Mouse (Mus musculus): ENCODE measurements around the gene Ttc36.
"Not testable (repeated sequence)": the region's sequence is repeated elsewhere in the genome, so short reads cannot be mapped to it uniquely, and the experiment has no call there.

Ttc36 gene

GRCm38 (mm10) chr9:44772750-44773651 lies 29.9 kb downstream of the Ttc36 start:
- peak; percentile 83 to 87 for DNase-seq (ENCODE audit: low read depth in 1 of 2, low spot score in 2 of 2)

- no peak for DNase-seq (ENCODE audit: low read depth in 1 of 2, low spot score in 2 of 2)
Observed at GRCm38 (mm10) chr9:44772392-44772749, 30.5 kb downstream of the Ttc36 start.

- DNase-seq (ENCODE audit: low read depth in 1 of 2, low spot score in 2 of 2) = no peak
Observed at GRCm38 (mm10) chr9:44771376-44771775, 31.5 kb downstream of the Ttc36 start.

- not testable (repeated sequence) for DNase-seq (ENCODE audit: low read depth in 1 of 2, low spot score in 2 of 2)
Observed at GRCm38 (mm10) chr9:44768029-44768394, 34.9 kb downstream of the Ttc36 start.

- DNase-seq (ENCODE audit: low read depth in 1 of 2, low spot score in 2 of 2) = peak; percentile 37 to 59
Observed at GRCm38 (mm10) chr9:44767101-44768028, 35.5 kb downstream of the Ttc36 start, which contains the start of the genes Arcn1 and Ift46. Gene Arcn1, minus strand, starts transcription at chr9:44767845. Gene Ift46, plus strand, starts transcription at chr9:44767908.

- no peak for DNase-seq (ENCODE audit: low read depth in 1 of 2, low spot score in 2 of 2)
Observed at GRCm38 (mm10) chr9:44760873-44761272, 42.0 kb downstream of the Ttc36 start.
